Mouse (Mus musculus) myocyte (in vitro differentiated cells): Measurements from ENCODE around the gene Igfbp4.

Source experiments
- CEBPB ChIP-seq: IDR thresholded peaks from 2 replicates; pipeline ENCODE4 v1.6.1; 2011; ENCODE audit warnings: mild to moderate bottlenecking, moderate library complexity; ENCODE audit not compliant: poor library complexity, insufficient read depth, severe bottlenecking
- E2F4 ChIP-seq: IDR thresholded peaks from one replicate; pipeline ENCODE4 v1.6.1; 2011; ENCODE audit warnings: mild to moderate bottlenecking, control low read depth, moderate library complexity; ENCODE audit not compliant: insufficient read depth
- MAX ChIP-seq: IDR thresholded peaks from one replicate; pipeline ENCODE4 v1.6.1; 2011; ENCODE audit warnings: low read depth, mild to moderate bottlenecking, control low read depth
- MYOD1 ChIP-seq, 3 experiments: IDR thresholded peaks; one replicate each; pipeline ENCODE4 v1.6.1; 2011; ENCODE audit warnings: control low read depth in 2 of 3, low read depth in 2 of 3, mild to moderate bottlenecking in 2 of 3, moderate library complexity in 1 of 3; ENCODE audit not compliant: insufficient read length in 2 of 3, control insufficient read depth in 1 of 3
- MYOG ChIP-seq, 3 experiments: IDR thresholded peaks; one replicate each; pipeline ENCODE4 v1.6.1; 2011; ENCODE audit warnings: control low read depth in 2 of 3, low read depth in 2 of 3, mild to moderate bottlenecking in 2 of 3; ENCODE audit not compliant: insufficient read length in 2 of 3, control insufficient read depth in 1 of 3, insufficient read depth in 1 of 3
- POLR2A ChIP-seq: IDR thresholded peaks from one replicate; pipeline ENCODE4 v1.6.1; 2011; ENCODE audit warnings: low read depth, mild to moderate bottlenecking, control low read depth, moderate library complexity; ENCODE audit not compliant: insufficient read length
- REST ChIP-seq: IDR thresholded peaks from one replicate; pipeline ENCODE4 v1.6.1; 2011; ENCODE audit warnings: mild to moderate bottlenecking, control low read depth, moderate library complexity; ENCODE audit not compliant: insufficient read depth, insufficient read length
- TCF12 ChIP-seq: IDR thresholded peaks from one replicate; pipeline ENCODE4 v1.6.1; 2011; ENCODE audit warnings: mild to moderate bottlenecking, control low read depth; ENCODE audit not compliant: poor library complexity, insufficient read depth, severe bottlenecking
- USF1 ChIP-seq: IDR thresholded peaks from one replicate; pipeline ENCODE4 v1.6.1; 2011; ENCODE audit warnings: low read depth, mild to moderate bottlenecking, control low read depth, moderate library complexity

GRCm38 (mm10) chr11:99043632-99044031, 2.6 kb downstream of the Igfbp4 start:
- TF ChIP-seq MYOG (IDR thresholded peaks at IDR 0.05; ENCODE audit: control insufficient read depth in 1 of 3, insufficient read depth in 1 of 3, insufficient read length in 2 of 3, low read depth in 2 of 3): no peak
- no peak for TF ChIP-seq POLR2A
- TF ChIP-seq TCF12: no peak
- no peak for TF ChIP-seq USF1
- no peak for TF ChIP-seq E2F4
- TF ChIP-seq CEBPB: no peak
- TF ChIP-seq MYOD1 (IDR thresholded peaks at IDR 0.05; ENCODE audit: control insufficient read depth in 1 of 3, insufficient read length in 2 of 3, low read depth in 2 of 3): no peak
- no peak for TF ChIP-seq REST
- no peak for TF ChIP-seq MAX
